Mouse (Mus musculus) neural tube, embryonic 13.5 days (tissue): ENCODE data around the gene Crlf1. TPM values are rescaled to one million over a fixed set of nuclear protein-coding genes. Genes with fewer than 3 reads are reported as not detected.

Source experiments
- ATAC-seq: fragments of 200-750 bp; cut with Nextera tagmentation; 2 replicates; pipeline ENCODE4 v1.8.0; 2017; ENCODE audit warnings: low read depth, mild to moderate bottlenecking, moderate TSS enrichment, moderate library complexity
- H3K27ac ChIP-seq: fragments of 300-500 bp; sonication (generic); replicated peaks from 2 replicates; pipeline ENCODE4 v1.5.1; 2015; ENCODE audit warnings: moderate library complexity, mild to moderate bottlenecking, inconsistent platforms
- H3K27me3 ChIP-seq: fragments of 300-500 bp; sonication (generic); 2 replicates; pipeline ENCODE4 v1.6.1; 2015; ENCODE audit warnings: mild to moderate bottlenecking, inconsistent platforms
- H3K36me3 ChIP-seq: fragments of 300-500 bp; sonication (generic); 2 replicates; pipeline ENCODE4 v1.6.1; 2015; ENCODE audit warnings: mild to moderate bottlenecking, inconsistent platforms
- H3K4me1 ChIP-seq: fragments of 300-500 bp; sonication (generic); replicated peaks from 2 replicates; pipeline ENCODE4 v1.6.1; 2015; ENCODE audit warnings: inconsistent platforms
- H3K4me2 ChIP-seq: fragments of 300-500 bp; sonication (generic); 2 replicates; pipeline ENCODE4 v1.6.1; 2015; ENCODE audit warnings: inconsistent platforms, mild to moderate bottlenecking, moderate library complexity
- H3K4me3 ChIP-seq: fragments of 300-500 bp; sonication (generic); 2 replicates; pipeline ENCODE4 v1.5.1; 2015; ENCODE audit warnings: mild to moderate bottlenecking, inconsistent platforms
- H3K9ac ChIP-seq: fragments of 300-500 bp; sonication (generic); 2 replicates; pipeline ENCODE4 v1.6.1; 2015; ENCODE audit warnings: moderate library complexity, mild to moderate bottlenecking, inconsistent platforms
- H3K9me3 ChIP-seq: fragments of 300-500 bp; sonication (generic); 2 replicates; pipeline ENCODE4 v1.6.1; 2016; ENCODE audit warnings: inconsistent platforms
- WGBS: fragments of 180-500 bp; shearing (Covaris S2); methylation state at CpG from one replicate; pipeline ENCODE4 v1.1.7; 2015; 5-methylcytosine and 5-hydroxymethylcytosine counted together
- polyA plus RNA-seq: library from polyadenylated mRNA; unstranded; fragments of >200 nt; fragmentation: Nextera tagmentation; extraction: Ambion mirVana; gene quantifications from 2 replicates; pipeline ENCODE4 v1.2.1, GENCODE M21; 2015

The Crlf1 gene
- polyA plus RNA-seq, 1 experiment from 2014 or later: 3.6 TPM

DNA sequence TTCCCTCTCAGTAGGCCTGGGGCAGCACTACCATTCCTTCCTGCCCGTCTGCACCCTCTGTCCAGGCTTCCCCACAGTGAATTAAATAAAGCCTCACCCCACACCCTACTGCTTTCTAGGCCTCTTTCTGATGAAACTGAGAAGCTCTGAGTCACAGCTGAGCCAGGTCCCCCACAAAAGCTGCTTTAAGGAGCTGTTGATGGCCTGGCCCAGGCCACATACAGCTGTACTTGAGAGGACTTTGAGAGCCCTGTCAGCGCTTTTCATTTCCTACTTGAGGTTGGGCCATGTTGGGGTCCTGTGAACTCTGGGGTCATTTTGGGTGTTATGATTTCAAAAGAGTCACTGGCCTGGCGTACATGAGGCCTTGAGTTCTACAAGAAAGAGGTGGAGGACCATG lies 42.3 kb downstream of the Crlf1 start:
- no peak for ATAC-seq
- no peaks in the 10 kb centered on the region for H3K27me3 ChIP-seq
- no peaks in the 10 kb centered on the region for H3K9me3 ChIP-seq
- H3K27ac ChIP-seq: no peak overlapping the region
- peaks cover 73% of the 10 kb centered on the region for H3K36me3 ChIP-seq
- H3K4me3 ChIP-seq: no peak overlapping the region
- H3K4me2 ChIP-seq: no peak overlapping the region
- 92% methylated on average over 3 of the region's 3 CpGs for WGBS
- H3K4me1 ChIP-seq: peaks cover 11% of the 10 kb centered on the region
- H3K9ac ChIP-seq: no peak overlapping the region

DNA sequence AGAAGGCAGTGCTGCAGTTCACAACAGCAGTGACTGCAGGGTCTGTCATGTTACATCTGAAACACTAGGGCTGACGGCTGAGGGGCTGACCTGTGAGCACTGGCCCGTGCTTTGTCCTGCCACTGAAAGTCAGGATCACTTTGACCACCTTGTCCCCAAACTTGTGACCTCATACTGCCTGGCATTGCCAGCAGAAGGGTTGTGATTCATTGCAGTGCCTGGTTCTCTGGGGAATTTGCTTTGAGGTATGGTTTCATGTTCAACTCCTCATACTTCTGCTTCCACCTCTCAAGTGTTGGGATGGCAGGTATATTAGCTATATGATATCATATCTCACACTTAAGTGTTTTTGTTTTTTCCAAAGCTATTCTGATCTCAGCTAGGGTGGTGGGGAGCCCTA lies 42.7 kb downstream of the Crlf1 start:
- H3K27me3 ChIP-seq: no peaks in the 10 kb centered on the region
- no peak overlapping the region for H3K27ac ChIP-seq
- H3K9me3 ChIP-seq: no peaks in the 10 kb centered on the region
- H3K4me2 ChIP-seq: no peak overlapping the region
- H3K9ac ChIP-seq: no peak overlapping the region
- peaks cover 16% of the 10 kb centered on the region for H3K4me1 ChIP-seq
- 94% methylated on average over 2 of the region's 2 CpGs for WGBS
- no peak overlapping the region for H3K4me3 ChIP-seq
- ATAC-seq: no peak
- H3K36me3 ChIP-seq: peaks cover 68% of the 10 kb centered on the region

DNA sequence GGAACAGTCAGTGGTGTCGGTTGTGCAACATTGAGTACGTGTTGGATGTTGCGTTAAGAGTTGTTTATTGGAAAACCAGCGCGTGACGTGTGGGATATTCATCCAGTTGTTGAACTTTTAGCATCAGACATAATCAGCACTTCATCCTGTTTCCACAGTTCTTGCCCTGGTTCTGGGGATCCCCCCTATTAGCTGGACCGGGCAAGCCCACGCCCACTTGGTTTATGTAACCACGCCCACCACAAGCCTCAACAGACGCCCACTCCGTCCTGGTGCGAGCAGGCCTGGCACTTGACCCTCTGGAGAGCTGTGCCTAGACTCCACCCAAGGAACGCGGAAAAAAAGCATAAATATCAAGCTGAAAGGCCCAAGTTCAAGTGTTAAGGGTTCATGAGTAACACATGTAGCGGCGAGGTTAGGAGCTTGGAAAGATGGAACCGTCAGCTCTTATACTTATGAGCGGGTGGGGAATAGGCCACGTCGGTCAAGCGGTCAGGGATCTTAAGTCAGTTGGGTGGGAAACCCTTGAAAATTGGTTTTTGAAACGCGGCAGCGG lies 45.1 kb downstream of the Crlf1 start:
- Histone ChIP-seq H3K9me3 (no peaks in the 10 kb centered on the region), H3K4me2 (peak overlapping the region; percentile 97), H3K36me3 (peaks cover 44% of the 10 kb centered on the region), H3K4me3 (peak overlapping the region; percentile 73), H3K9ac (peak overlapping the region; percentile 9), H3K27me3 (no peaks in the 10 kb centered on the region), H3K4me1 (peaks cover 35% of the 10 kb centered on the region), H3K27ac (peak overlapping the region; percentile 93)
- WGBS: 14% methylated on average over 24 of the region's 24 CpGs
- ATAC-seq: peak; percentile 10

DNA sequence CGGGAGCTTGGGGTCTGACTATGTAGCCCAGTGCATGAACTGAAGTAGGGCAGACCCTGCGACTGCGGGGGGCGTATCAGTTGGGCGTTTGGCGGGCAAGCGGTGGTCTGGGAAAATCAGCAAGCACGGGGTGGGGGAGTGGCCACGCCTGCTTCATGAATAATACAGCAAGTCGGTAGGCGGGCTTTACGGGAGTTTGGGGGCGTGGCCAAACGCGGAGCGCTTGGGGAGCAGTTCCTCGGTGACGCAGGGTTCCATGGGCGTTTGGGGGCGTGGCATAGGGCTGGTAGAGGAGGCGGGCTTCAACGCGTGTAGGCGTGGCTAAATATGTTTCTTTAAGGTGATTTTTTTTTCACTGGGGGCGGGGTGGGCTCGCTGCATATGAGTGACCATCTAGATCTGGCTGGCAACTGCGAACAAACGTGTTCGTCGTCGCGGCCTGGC lies 45.7 kb downstream of the Crlf1 start:
- WGBS: under 1% methylated on average over 32 of the region's 32 CpGs
- H3K4me2 ChIP-seq: peak overlapping the region; percentile 97
- peak overlapping the region; percentile 73 for H3K4me3 ChIP-seq
- no peaks in the 10 kb centered on the region for H3K27me3 ChIP-seq
- no peaks in the 10 kb centered on the region for H3K9me3 ChIP-seq
- H3K36me3 ChIP-seq: peaks cover 39% of the 10 kb centered on the region
- ATAC-seq: peak; percentile 81
- peaks cover 39% of the 10 kb centered on the region for H3K4me1 ChIP-seq
- H3K9ac ChIP-seq: peak overlapping the region; percentile 58
- H3K27ac ChIP-seq: peak overlapping the region; percentile 93

DNA sequence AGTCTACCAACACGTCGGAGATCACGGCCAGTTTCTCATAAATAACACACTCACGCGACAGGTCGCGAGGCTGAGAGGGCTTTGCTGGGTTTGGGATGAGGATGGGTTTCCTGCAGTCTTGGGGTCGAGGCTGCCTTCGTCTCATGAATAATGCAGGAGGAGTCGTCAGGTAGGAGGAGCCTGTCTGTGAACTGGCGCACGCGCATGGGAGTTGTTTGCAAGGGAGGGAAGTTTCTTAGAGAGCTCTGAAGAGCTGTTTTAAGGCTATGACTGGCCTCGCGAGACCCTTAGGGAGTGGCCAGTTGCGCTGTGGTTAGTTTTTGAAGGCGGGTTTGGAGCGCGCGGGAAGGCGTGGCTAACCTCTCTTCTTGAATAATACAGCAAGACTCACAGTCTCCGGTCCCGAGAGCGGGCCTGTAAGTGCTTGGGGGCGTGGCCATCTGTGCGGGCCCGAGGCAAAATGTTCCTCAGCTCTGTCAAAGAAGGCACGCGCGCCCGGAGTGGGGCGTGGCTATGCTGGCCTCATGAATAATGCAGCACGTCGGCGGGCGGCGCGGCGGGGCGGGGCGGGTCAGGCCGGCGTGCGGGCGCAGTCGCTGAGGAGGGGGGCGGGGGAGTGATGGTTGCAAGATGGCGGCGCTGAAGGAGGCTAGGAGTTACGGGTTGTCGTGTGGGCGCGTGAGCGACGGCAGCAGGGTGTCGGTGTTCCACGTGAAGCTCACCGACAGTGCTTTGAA lies 46.3 kb downstream of the Crlf1 start, which contains the start of gene Ell:
Ell (plus strand) TSS at position 381 of the 737 bp plus-strand sequence.
- Histone ChIP-seq H3K36me3 (peaks cover 33% of the 10 kb centered on the region), H3K27me3 (no peaks in the 10 kb centered on the region), H3K9me3 (no peaks in the 10 kb centered on the region), H3K4me2 (peak within 1 kb of the TSS; percentile 97), H3K4me3 (peak within 1 kb of the TSS; percentile 73), H3K27ac (peak within 1 kb of the TSS; percentile 93), H3K9ac (peak within 1 kb of the TSS; percentile 80), H3K4me1 (peaks cover 45% of the 10 kb centered on the region)
- under 1% methylated on average over 58 of the region's 58 CpGs for WGBS
- ATAC-seq: peak; percentile 90

DNA sequence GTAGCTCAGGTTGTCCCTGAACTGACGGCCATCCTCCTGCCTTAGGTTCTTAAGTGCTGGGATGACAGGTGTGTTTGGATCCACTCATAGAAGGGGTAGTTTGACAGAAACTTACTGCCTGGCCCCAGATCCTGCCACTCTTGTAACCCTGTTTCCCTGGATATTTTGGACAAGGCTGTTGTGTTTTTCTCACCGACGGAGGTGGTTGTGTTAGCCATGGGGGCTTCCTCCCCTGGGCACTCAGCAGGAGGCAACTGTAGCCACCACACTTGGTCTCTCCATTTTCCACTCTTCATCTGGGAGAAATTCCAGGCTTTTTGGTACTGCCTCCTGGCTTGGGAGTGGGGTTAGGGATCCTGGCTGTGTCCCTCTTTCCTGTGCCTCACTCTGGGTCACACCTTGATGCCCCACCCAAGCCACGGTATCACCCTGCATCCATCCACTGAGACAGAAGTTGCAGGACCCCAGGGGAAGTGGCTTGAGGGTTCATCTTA lies 47.1 kb downstream of the Crlf1 start:
- Histone ChIP-seq H3K9me3 (no peaks in the 10 kb centered on the region), H3K4me2 (peak overlapping the region; percentile 97), H3K9ac (peak overlapping the region; percentile 80), H3K36me3 (peaks cover 25% of the 10 kb centered on the region), H3K27me3 (no peaks in the 10 kb centered on the region), H3K4me3 (peak overlapping the region; percentile 73), H3K27ac (peak overlapping the region; percentile 93), H3K4me1 (peaks cover 47% of the 10 kb centered on the region)
- WGBS: 19% methylated on average over 4 of the region's 4 CpGs
- ATAC-seq: no peak

DNA sequence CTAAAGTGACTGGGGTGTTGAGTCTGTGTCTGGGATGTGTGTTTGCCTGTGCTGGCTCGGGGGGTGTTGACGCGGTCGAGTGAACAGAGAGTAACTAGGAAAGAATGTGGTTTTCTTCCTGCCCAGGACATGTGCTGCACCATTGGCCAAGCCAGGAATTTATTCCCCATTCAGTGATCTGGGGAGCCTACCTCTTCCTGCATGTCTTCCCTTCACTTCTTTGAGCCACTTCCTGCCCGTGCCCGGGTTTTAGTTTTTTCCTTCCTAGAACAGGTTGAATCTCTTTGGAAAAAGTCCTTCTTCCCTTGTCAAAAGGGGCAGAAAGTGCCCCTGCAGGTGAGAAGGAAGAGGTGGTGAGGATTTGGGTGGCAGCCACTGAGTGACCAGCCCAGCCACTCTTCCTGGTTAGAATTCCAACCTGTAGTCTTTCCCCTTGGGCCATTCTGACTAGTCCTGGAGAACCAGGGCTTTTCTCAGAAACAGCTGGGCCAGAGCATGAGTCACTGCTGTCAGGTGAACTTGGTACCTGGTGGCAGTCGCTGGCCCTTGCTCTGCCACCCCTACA lies 47.6 kb downstream of the Crlf1 start:
- H3K27ac ChIP-seq: no peak overlapping the region
- 60% methylated on average over 7 of the region's 7 CpGs for WGBS
- no peak for ATAC-seq

DNA sequence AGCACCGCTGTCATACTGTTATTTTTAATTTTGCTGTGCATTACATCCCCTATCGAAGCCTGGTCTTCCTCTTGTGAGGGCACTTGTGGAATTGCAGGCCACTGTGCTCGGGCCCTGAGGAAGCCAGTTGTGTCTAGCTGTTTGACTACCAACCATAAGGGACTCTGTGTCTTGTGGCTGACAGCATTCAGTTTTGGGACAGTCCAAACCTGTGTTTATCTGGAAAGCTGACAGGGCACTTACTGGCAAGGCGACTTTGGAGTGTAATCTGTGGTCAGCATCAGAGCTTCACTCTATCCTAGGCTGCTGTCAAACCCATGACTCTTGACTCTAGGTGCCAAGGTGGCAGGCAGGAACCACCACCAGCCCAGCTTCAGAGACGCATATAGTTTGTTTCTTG lies 48.1 kb downstream of the Crlf1 start:
- Histone ChIP-seq H3K27ac (no peak overlapping the region), H3K4me1 (peaks cover 47% of the 10 kb centered on the region), H3K27me3 (no peaks in the 10 kb centered on the region), H3K4me2 (peak overlapping the region; percentile 97), H3K9ac (peak overlapping the region; percentile 80; the same call in 1 of the 2 replicates), H3K36me3 (peaks cover 15% of the 10 kb centered on the region), H3K9me3 (no peaks in the 10 kb centered on the region), H3K4me3 (peak overlapping the region; percentile 73)
- 87% methylated on average over 5 of the region's 5 CpGs for WGBS
- no peak for ATAC-seq

More for the DNA sequence above, 47.6 kb downstream of the Crlf1 start:
- Histone ChIP-seq H3K9me3 (no peaks in the 10 kb centered on the region), H3K4me3 (peak overlapping the region; percentile 73), H3K4me2 (peak overlapping the region; percentile 97), H3K36me3 (peaks cover 19% of the 10 kb centered on the region), H3K4me1 (peaks cover 47% of the 10 kb centered on the region), H3K27me3 (no peaks in the 10 kb centered on the region), H3K9ac (peak overlapping the region; percentile 80)

DNA sequence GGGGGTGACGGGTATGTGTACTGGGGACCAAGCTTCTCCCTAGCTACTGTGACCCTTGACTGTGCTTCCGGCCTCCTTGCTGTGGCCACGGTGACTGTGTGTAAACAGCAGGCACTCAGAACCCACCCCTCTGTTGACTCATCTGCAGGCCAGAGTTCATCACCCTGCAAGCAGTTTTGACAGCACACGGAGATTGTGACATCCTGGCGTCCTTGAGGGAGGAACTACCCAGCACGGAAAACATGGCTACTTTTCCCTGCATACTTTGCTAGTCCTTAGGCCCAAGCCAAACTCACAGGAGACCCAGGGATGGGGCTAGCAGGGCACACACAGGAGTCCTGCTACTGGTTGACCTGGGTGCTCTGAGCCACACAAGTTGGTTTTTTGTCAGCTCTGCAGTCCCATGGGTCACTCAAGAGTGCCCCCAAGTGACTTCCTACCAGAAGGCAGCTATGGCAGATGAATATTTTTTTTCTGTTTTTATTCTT lies 51.3 kb downstream of the Crlf1 start:
- Histone ChIP-seq H3K27me3 (no peaks in the 10 kb centered on the region), H3K4me1 (peaks cover 43% of the 10 kb centered on the region), H3K9me3 (no peaks in the 10 kb centered on the region), H3K4me3 (no peak overlapping the region), H3K4me2 (no peak overlapping the region), H3K27ac (no peak overlapping the region), H3K36me3 (no peaks in the 10 kb centered on the region), H3K9ac (0 out of 2 replicates have a peak overlapping the region, but pooled peaks have one; percentile 22)
- no peak for ATAC-seq
- WGBS: 73% methylated on average over 6 of the region's 6 CpGs

DNA sequence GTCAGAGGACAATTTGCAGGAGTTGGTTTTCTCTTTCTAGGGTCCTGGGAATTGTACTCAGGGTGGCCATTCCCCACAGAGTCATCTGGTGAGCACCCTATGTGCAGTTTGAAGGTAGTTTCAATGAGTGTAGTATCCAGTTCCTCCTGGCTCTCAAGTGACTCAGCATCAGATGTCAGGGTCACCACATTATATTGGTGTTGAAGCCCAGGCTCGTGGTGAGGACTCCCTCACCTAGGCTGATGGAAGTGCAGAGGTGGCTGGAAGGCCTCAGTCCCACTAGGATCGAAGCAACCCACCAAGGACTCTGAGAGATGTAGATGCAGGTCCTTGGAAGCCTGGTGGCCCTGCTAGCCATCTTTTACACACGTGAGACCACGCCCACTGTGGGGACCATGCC lies 53.5 kb downstream of the Crlf1 start:
- no peaks in the 10 kb centered on the region for H3K9me3 ChIP-seq
- no peaks in the 10 kb centered on the region for H3K27me3 ChIP-seq
- H3K36me3 ChIP-seq: no peaks in the 10 kb centered on the region
- no peak overlapping the region for H3K4me3 ChIP-seq
- no peak overlapping the region for H3K4me2 ChIP-seq
- ATAC-seq: no peak
- no peak overlapping the region for H3K27ac ChIP-seq
- no peak overlapping the region for H3K9ac ChIP-seq
- 92% methylated on average over 4 of the region's 4 CpGs for WGBS
- peaks cover 28% of the 10 kb centered on the region for H3K4me1 ChIP-seq

DNA sequence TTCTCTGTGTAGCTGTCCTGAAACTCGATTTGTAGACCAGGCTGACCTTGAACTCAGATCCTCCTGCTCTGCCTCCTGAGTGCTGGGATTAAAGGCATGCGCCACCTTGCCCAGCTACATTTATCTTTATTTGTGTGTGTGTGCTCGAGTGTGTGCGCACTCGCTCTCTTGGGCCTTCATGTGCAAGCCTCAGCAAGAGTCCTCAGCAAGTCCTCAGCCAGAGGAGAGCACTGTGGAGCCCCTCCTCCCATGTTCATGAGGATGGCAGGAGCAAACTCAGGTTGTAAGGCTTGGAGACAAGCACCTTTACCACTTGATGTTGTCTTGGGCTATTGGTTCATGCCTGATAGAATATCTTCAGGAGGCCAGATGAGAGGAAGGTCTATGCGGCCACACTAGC lies 54.8 kb downstream of the Crlf1 start:
- no peak for ATAC-seq
- Histone ChIP-seq H3K27ac (no peak overlapping the region), H3K4me2 (no peak overlapping the region), H3K36me3 (no peaks in the 10 kb centered on the region), H3K9ac (no peak overlapping the region), H3K9me3 (no peaks in the 10 kb centered on the region), H3K4me3 (no peak overlapping the region), H3K4me1 (peaks cover 26% of the 10 kb centered on the region), H3K27me3 (no peaks in the 10 kb centered on the region)
- WGBS: 88% methylated on average over 6 of the region's 6 CpGs
